Mouse (Mus musculus) heart, adult 18-20 months (tissue): ENCODE results near the gene Hnrnpul2. TPM values are rescaled to one million over a fixed set of nuclear protein-coding genes. Genes with fewer than 3 reads are reported as not detected.

ENCODE experiments used
- DNase-seq, 2 experiments: peaks; one replicate each; pipeline ENCODE4 v3.0.0; 2021 to 2022; ENCODE audit warnings: mixed read lengths in 1 of 2
- long read RNA-seq, 2 experiments: library from polyadenylated mRNA; stranded (forward); transcript quantifications; one replicate each; pipeline ENCODE4 v2.0.0; 2021
- total RNA-seq, 2 experiments: library from RNA; stranded (reverse); gene quantifications; 2 replicates each; pipeline ENCODE4 v1.2.3; 2021

The Hnrnpul2 gene
- 10 to 100 TPM; 47.2 to 47.4 TPM for total RNA-seq
- long read RNA-seq, experiment 1, partial matches to known transcripts, result 9 of 9 reads
- long read RNA-seq, experiment 1, other reads (novel, unspliced or antisense), result 0 of 9 reads
- long read RNA-seq, experiment 2, full-length matches to known transcripts, result 1 of 1 reads
- long read RNA-seq, experiment 2, partial matches to known transcripts, result 0 of 1 reads
- long read RNA-seq, experiment 2, other reads (novel, unspliced or antisense), result 0 of 1 reads

DNA sequence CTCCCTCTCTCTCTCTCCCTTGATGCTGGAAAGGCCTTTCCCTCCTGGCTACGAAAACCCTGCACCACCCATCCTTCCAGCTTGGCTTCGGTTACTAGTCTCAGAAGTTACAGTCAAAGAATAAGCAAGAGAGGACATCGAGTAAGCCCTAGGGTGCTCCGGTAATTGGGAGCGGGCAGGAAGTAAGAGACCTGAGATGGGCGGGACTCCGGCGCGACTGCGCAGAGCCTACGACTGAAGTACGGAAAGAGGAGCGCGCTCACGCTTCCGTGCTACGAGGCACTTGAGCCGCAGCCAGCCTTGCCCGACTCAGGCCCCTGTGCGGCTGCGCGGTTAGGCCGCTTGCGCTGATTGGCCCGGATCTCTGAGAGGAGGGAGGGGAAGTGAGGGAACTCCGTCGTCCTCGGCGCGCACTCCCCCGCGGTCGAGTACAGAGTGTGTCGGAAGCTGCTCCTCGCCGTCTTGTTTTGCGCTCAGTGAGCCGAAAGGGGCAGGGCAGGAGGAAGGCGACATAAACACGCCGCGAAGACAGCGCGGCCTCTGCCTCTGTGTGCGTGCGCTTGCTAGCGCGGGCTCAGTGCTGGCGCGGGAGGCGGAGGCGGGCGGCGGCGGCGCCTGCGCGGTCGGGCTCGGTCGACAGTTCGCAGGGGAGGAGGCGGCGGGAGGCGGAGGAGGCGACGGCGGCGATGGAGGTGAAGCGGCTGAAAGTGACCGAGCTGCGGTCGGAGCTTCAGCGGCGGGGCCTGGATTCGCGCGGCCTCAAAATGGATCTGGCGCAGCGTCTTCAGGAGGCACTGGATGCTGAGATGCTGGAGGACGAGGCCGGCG lies at the start of gene Hnrnpul2:
Gene Hnrnpul2, plus strand, starts transcription at position 415 of the 828 bp plus-strand sequence.
- DNase-seq, result peak; percentile 98 to 99

DNA sequence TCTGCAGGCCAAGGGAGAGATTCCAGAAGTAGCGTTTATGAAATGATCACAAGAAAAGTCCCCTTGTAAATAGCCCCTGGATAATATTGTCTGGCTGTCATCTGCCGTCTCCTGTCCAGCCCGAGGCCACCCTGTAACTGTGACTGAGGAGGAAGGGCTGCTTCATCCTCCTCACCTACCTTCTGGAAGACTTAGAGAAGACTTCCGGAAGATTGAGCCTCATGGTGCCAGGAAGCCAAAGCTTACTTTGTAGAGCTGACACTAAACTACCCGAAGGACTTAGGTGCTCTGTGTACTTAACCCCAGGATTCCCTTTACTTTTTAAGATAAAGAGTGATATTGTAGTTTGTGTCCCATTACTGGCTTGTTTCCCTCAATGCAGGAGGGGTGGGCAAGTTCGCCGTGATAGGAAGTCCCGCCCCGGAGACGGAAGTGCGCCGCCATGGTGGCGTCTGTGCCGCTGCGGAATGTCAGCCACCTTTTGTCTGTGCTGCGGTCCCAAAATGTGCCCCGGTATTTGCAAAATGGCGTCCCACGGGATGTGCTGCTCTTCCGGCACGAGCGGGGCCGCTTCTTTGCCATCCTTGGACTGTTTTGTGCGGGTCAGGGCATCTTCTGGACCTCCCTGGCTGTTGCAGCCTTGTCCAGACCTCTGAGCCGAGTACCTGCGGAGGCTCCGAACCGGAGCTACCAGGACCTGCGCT lies 49.1 kb upstream of the Hnrnpul2 start, which contains the start of gene Tmem223:
Gene Tmem223, plus strand, starts transcription at position 430 of the 704 bp plus-strand sequence.
- peak; percentile 86 to 90 for DNase-seq

DNA sequence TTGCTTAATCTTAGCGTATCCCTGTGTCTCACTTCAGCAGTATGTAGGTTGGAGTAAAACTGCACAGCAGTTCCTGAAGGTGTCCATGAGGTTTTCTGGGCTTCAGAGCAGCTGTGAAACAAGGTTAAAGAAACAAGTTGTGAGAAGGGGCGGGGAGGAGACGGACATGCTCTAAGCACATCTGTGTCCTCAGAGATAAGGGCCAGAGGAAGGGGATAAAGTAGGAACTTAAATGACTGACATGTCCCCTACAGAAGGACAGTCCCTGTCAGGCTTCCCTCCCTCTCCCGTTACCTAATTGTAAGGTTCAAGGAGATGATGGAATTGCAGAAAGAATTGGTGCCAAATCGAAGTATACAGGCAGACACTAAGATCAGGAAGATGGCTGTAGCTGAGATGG lies 46.8 kb upstream of the Hnrnpul2 start:
- no peak for DNase-seq

DNA sequence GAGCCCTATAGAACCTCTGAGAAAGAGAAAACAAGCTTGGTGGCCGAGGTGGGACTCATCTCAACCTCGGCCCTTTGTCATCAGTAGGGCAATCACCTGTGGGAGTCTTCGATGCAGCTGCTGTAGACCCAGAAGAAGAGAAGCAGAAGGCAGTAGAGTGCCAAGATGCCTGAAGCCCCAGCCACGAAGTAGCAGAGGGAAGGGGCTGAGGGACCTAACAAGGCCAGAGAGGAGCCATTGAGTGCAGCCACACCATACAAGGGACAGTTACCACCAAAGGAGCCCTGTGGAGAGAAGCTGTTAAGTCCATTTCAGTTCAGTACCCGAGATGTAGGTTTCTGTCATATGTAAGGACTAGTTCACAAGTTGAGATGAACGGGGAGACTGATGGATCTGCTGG lies 46.4 kb upstream of the Hnrnpul2 start:
- DNase-seq, result no peak

DNA sequence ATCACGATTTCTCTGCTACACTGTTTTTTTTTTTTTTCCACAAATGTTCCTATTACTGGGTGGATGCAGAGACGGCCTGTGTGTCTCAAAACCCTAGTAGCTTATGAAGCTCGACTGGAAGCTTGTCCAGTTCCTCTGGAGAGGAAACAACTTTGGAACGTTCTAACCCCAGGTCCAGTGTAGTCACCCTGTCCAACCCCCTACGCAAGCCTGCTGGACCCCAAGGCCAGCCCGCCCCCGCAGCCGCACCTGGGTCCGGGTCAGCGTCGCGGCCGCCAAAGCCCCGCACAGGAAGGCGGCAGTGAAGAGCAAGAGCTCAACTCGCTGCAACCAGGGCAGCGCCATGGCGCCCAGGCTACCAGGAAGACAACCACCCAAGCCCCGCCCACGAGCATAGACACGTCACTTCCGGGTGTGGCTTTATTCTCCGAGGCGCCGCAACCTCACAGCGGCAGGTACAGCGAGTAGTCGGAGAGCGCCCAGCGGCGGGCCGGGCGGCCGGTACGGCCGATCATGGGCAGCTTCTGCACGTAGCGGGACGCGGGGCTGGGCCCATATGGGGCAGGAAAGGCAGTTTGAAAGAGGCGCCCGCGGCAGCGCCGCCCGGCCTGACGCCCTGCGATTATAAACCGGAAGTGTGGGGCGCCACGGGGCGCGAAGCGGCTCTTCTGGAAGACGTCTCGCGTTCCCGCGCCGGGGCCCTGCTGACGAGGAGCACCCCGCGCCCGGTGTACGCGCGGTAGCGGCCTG lies 45.5 kb upstream of the Hnrnpul2 start, which contains the start of gene Tmem179b:
Gene Tmem179b, minus strand, starts transcription at position 382 of the 750 bp plus-strand sequence.
- DNase-seq, result peak; percentile 95 to 99

GRCm38 (mm10) chr19:8774951-8775421 lies 44.8 kb upstream of the Hnrnpul2 start:
- DNase-seq, result no peak

DNA sequence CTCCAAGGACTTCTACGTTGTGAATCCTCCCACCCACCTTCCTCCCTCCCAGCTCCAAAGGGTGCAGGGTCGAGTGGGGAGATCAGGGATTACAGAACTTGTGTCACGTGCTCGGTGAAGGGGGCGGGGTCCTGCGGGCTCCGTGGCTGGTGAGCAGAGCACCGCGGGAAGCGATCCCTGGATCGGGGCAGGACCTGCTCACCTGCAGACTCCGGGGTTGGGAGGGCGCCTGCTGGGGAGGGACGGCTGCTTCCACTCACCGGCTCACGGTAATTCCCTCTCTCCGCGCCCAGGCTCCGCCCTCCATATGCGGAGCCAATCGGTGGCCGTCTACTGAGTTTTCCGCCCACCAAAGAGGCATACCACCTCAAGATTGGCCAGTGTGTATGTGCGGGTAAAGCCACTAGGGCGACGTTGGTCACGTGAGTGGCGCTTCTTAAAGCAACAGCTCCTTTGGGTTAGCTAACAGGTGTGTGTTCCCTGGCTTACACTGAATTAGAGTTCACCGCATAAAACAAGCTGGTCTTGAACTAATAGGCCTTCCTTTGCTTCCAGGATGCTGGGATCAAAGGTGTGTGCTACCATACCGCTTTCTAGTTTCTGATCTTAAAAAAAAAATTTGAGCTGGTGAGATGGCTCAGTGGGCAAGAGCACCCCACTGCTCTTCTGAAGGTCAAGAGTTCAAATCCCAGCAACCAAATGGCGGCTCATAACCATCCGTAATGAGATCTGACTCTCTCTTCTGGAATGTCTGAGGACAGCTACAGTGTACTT lies 33.6 kb upstream of the Hnrnpul2 start, which contains the start of gene Taf6l:
Gene Taf6l, minus strand, starts transcription at position 410 of the 774 bp plus-strand sequence.
- DNase-seq, result peak; percentile 94 to 97

GRCm38 (mm10) chr19:8788521-8788920 lies 31.3 kb upstream of the Hnrnpul2 start:
- no peak for DNase-seq

- no peak for DNase-seq
Measured at GRCm38 (mm10) chr19:8789171-8789570, 30.6 kb upstream of the Hnrnpul2 start.

- no peak for DNase-seq
Measured at GRCm38 (mm10) chr19:8790171-8790570, 29.6 kb upstream of the Hnrnpul2 start.

DNA sequence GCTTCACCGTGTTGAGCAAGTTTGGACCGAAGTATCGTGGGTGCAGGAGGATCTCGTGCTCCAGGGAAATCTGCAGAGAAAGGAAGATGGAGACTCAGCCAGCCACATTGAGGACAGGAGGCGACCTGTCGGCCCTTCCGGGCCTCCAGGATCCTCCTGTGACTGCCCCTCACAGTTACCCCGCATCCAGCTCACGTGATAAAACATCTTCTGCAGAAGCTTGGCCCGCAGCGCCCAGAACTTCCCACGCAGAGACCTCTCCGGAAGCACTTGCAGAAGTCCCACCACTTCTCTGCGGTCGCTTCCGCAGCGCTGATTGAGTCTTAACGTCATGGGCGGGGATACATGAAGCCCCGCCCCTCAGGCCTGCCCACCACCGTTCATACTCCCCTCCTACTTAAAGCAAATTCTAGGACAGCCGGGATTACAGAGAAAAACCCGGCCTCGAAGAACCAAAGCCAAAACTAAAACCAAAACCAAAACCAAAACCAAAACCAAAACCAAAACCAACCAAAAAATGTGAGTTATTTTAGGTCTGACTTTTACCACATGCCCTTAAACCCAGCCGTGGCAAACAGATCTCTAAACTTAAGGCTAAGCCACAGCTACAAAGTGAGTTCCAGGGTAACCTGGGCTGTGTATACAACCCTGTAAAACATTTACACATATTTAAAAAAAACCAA lies 21.4 kb upstream of the Hnrnpul2 start, which contains the start of gene Polr2g:
Gene Polr2g, minus strand, starts transcription at position 314 of the 683 bp plus-strand sequence.
- peak; percentile 91 to 95 for DNase-seq

DNA sequence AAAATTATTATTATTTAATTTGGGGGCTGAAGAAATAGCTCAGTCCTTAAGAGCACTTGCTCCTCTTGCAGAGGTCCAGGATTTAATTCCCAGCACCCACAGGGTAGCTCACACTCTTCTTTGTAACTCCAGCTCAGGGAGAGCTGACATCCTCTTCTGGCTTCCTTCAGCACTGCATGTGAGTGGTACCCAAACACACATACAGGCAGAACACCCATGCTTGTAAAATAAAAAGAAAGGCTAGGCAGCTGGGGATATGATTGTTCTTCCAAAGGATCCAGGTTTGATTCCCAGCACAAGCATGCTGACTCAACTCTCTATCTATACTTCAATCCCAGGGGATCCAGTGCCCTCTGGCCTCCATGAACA lies 20.9 kb upstream of the Hnrnpul2 start:
- DNase-seq, result no peak

- DNase-seq, result peak; percentile 94 to 99
Measured at GRCm38 (mm10) chr19:8802130-8802821, 17.5 kb upstream of the Hnrnpul2 start, which contains the start of gene Zbtb3. Zbtb3 (plus strand) TSS chr19:8802555.

GRCm38 (mm10) chr19:8803204-8803780 lies 16.5 kb upstream of the Hnrnpul2 start:
- no peak for DNase-seq

GRCm38 (mm10) chr19:8803879-8804660 lies 15.7 kb upstream of the Hnrnpul2 start:
- no peak for DNase-seq

- no peak for DNase-seq
Measured at GRCm38 (mm10) chr19:8806810-8807209, 13.0 kb upstream of the Hnrnpul2 start.

DNA sequence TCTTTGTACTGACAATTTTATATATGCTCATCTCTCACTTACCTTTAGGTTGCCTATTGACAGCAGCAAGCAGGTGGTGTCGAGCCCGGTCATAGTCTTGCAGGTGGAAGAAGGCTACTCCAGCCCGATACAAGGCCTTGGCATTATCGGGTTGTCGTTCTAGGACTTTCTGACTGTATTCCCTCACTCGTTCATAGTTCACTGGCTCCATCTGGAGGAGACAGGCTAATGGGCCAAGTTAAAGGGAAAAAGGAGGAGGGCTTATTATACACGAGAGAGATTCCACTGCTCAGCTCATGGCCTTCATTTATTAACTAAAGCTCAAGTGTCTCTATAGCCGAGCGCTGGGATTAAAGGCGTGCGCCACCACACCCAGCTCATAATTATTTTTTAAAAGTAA lies 4.0 kb upstream of the Hnrnpul2 start:
- no peak for DNase-seq

GRCm38 (mm10) chr19:8817001-8817400 lies 2.8 kb upstream of the Hnrnpul2 start:
- DNase-seq, result no peak
